In the genomic region with DNA sequence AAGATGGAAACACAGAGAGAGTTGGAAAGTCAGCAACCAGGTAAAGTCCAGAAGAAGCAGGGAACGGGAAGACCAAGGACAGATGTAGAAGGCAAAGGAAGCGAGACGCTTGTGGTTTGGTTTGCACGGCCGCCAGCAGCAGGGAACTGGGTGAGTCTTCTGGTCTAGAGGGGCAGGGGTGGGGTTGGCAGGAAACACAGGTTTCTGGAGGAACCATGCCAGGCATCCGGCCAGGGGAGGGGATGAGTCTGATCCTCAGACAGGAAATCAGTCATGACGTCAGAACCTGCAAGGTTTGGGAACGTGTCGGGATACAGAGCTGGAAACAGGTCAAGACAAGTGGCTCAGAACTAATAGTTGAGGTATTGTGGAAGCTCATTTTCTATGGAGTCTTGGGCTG, we compare ENCODE assay signal across 10 mouse cellular contexts. TPM values are rescaled to one million over a fixed set of nuclear protein-coding genes. Genes with fewer than 3 reads are reported as not detected.
DNase-seq lines count a peak whose midpoint lies in the region; TF ChIP-seq lines count a peak whose summit lies in the region.
"Had no signal": no experiment of that assay in that cellular context is flagged by ENCODE, and none has a peak within 500 bp of the region (broad histone marks: within the 10 kb centered on the region; RNA-seq: fewer than 3 reads in every experiment).

No protein-coding gene starts in this region.

- intact Hi-C loops in gastrocnemius, adult 2 months (cut with DNase I) = no loop called here
- intact Hi-C loops in heart, postnatal 36 days (cut with DNase I) = no loop called here

- H3K27ac ChIP-seq in gastrocnemius, adult 2 months = peak overlapping the region; percentile 17
- H3K27ac ChIP-seq: forebrain, embryonic 12.5 days had no signal

- H3K4me3 ChIP-seq in gastrocnemius, adult 2 months = no peak overlapping the region
- H3K4me3 ChIP-seq: forebrain, embryonic 12.5 days; megakaryocyte, embryonic 14.5 days had no signal

- no peak for TF ChIP-seq CTCF in gastrocnemius, adult 2 months (IDR thresholded peaks at IDR 0.05)

- no peak for DNase-seq in gastrocnemius, adult 2 months
- DNase-seq in gastrocnemius, postnatal 4 days (ENCODE audit: low spot score in 2 of 2) = no peak
- peak; percentile 49 for DNase-seq in CD4-positive helper T cell, adult 2 months (ENCODE audit: low read depth, low spot score)
- DNase-seq in heart, postnatal 36 days = peak; percentile 48 to 51
- DNase-seq in lung, postnatal 4 days = peak; percentile 80 to 84
- no peak for DNase-seq in cerebellum, adult 9-11 months
- DNase-seq in layer of hippocampus, postnatal 25 days (ENCODE audit: extremely low spot score in 1 of 2, low spot score in 1 of 2) = no peak
- no peak for DNase-seq in embryo, embryonic 9.5 days (ENCODE audit: extremely low spot score)

RNA-seq across cellular contexts. Expression of gene Tmed10, which starts 43.2 kb away (rescaled TPM):
- 100 to 1,000 TPM; 112 to 123 TPM for total RNA-seq in gastrocnemius, adult 2 months (2021)
- total RNA-seq in gastrocnemius, postnatal 4 days (2021) = 100 to 1,000 TPM; 190 to 191 TPM
- 100 to 1,000 TPM; 158 to 175 TPM for total RNA-seq in heart, postnatal 36 days (2021)
- 100 to 1,000 TPM; 162 TPM for total RNA-seq in layer of hippocampus, postnatal 25 days (2021)

RNA-seq across cellular contexts. Expression of gene Fos, which starts 55.8 kb away (rescaled TPM):
- total RNA-seq in gastrocnemius, adult 2 months (2021) = 1 to 10 TPM; 3.6 to 8.7 TPM
- total RNA-seq in gastrocnemius, postnatal 4 days (2021) = 10 to 100 TPM; 19.0 to 20.0 TPM
- total RNA-seq in heart, postnatal 36 days (2021) = 10 to 100 TPM in 1 of 2 experiments, 1 to 10 TPM in 1; 2.5 to 24.3 TPM
- total RNA-seq in layer of hippocampus, postnatal 25 days (2021) = 10 to 100 TPM; 10.7 to 13.9 TPM

Comparison
In these comparisons a context has a peak if more than half of its experiments do, and no peak if none do; other contexts are left out.
1. DNase-seq: peak in CD4-positive helper T cell, adult 2 months (single experiment), heart, postnatal 36 days (2 of 2) and lung, postnatal 4 days (2 of 2); none in gastrocnemius, adult 2 months (single experiment), gastrocnemius, postnatal 4 days (0 of 2), cerebellum, adult 9-11 months (single experiment), layer of hippocampus, postnatal 25 days (0 of 2) and embryo, embryonic 9.5 days (single experiment).